Mouse (Mus musculus) stomach, postnatal 0 days (tissue): ENCODE measurements around the gene Gpr1. TPM values are rescaled to one million over a fixed set of nuclear protein-coding genes. Genes with fewer than 3 reads are reported as not detected.

Source experiments
- ATAC-seq: fragments of 200-750 bp; cut with Nextera tagmentation; 2 replicates; pipeline ENCODE4 v1.8.0; 2017; ENCODE audit not compliant: low FRiP score, low TSS enrichment
- DNase-seq: peaks from one replicate; pipeline ENCODE4 v3.0.0-alpha.2; 2016; ENCODE audit warnings: low spot score
- H3K27ac ChIP-seq: fragments of 300-500 bp; sonication (generic); replicated peaks from 2 replicates; pipeline ENCODE4 v1.5.1; 2014; ENCODE audit warnings: mild to moderate bottlenecking, control low read depth
- H3K27me3 ChIP-seq: fragments of 300-500 bp; sonication (generic); 2 replicates; pipeline ENCODE4 v1.6.1; 2014; ENCODE audit warnings: low read length; ENCODE audit not compliant: control insufficient read depth, insufficient read depth
- H3K36me3 ChIP-seq: fragments of 300-500 bp; sonication (generic); 2 replicates; pipeline ENCODE4 v1.6.1; 2014; ENCODE audit warnings: low read length, mixed read lengths; ENCODE audit not compliant: control insufficient read depth, insufficient read depth
- H3K4me1 ChIP-seq: fragments of 300-500 bp; sonication (generic); replicated peaks from 2 replicates; pipeline ENCODE4 v1.6.1; 2014; ENCODE audit warnings: antibody characterized with exemption; ENCODE audit not compliant: control insufficient read depth, insufficient read depth
- H3K4me2 ChIP-seq: fragments of 300-500 bp; sonication (generic); replicated peaks from 2 replicates; pipeline ENCODE4 v1.6.1; 2014; ENCODE audit warnings: low read depth, mild to moderate bottlenecking, control low read depth, moderate library complexity
- H3K4me3 ChIP-seq: fragments of 300-500 bp; sonication (generic); 2 replicates; pipeline ENCODE4 v1.5.1; 2014; ENCODE audit warnings: low read depth, low read length, control low read depth
- H3K9ac ChIP-seq: fragments of 300-500 bp; sonication (generic); 2 replicates; pipeline ENCODE4 v1.6.1; 2014; ENCODE audit warnings: mild to moderate bottlenecking, low read length, control low read depth, mixed read lengths
- H3K9me3 ChIP-seq: fragments of 300-500 bp; sonication (generic); 2 replicates; pipeline ENCODE4 v1.6.1; 2016; ENCODE audit warnings: low read length; ENCODE audit not compliant: control insufficient read depth
- CTCF ChIP-seq: IDR thresholded peaks from 2 replicates; pipeline ENCODE4 v1.5.1; 2016; ENCODE audit warnings: antibody characterized with exemption, low read depth, mild to moderate bottlenecking, moderate library complexity
- EP300 ChIP-seq: optimal IDR thresholded peaks from 2 replicates; pipeline ENCODE3; 2016; ENCODE audit warnings: antibody characterized with exemption
- WGBS: fragments of 180-500 bp; shearing (Covaris S2); extraction: QIAGEN DNeasy Blood & Tissue Kit; methylation state at CpG from one replicate; pipeline ENCODE4 v1.1.7; 2014; 5-methylcytosine and 5-hydroxymethylcytosine counted together
- polyA plus RNA-seq: library from polyadenylated mRNA; unstranded; fragments of >200 nt; fragmentation: Nextera tagmentation; extraction: Ambion mirVana; gene quantifications from 2 replicates; pipeline ENCODE4 v1.2.1, GENCODE M21; 2015

Gene Gpr1
- polyA plus RNA-seq, 1 experiment from 2014 or later: 0.05 TPM

GRCm38 (mm10) chr1:63237371-63237770 lies 23.0 kb upstream of the Gpr1 start:
- ATAC-seq (no peak), DNase-seq (no peak)
- Histone ChIP-seq H3K9ac (no peak overlapping the region), H3K4me3 (no peak overlapping the region), H3K4me1 (no peaks in the 10 kb centered on the region), H3K27ac (no peak overlapping the region), H3K36me3 (no peaks in the 10 kb centered on the region), H3K4me2 (no peak overlapping the region), H3K9me3 (no peaks in the 10 kb centered on the region), H3K27me3 (no peaks in the 10 kb centered on the region)
- TF ChIP-seq CTCF (no peak), EP300 (no peak)
- 18% methylated on average over 5 of the region's 5 CpGs for WGBS

GRCm38 (mm10) chr1:63227241-63227640 lies 12.9 kb upstream of the Gpr1 start:
- Histone ChIP-seq H3K9me3 (no peaks in the 10 kb centered on the region), H3K27ac (no peak overlapping the region), H3K36me3 (no peaks in the 10 kb centered on the region), H3K4me3 (no peak overlapping the region), H3K4me1 (no peaks in the 10 kb centered on the region), H3K9ac (no peak overlapping the region), H3K4me2 (no peak overlapping the region), H3K27me3 (no peaks in the 10 kb centered on the region)
- 70% methylated on average over 5 of the region's 5 CpGs for WGBS
- TF ChIP-seq EP300 (no peak), CTCF (no peak)
- DNase-seq: no peak
- ATAC-seq: no peak

GRCm38 (mm10) chr1:63225890-63226289 lies 11.5 kb upstream of the Gpr1 start:
- no peak overlapping the region for H3K4me2 ChIP-seq
- DNase-seq: no peak
- WGBS: 11% methylated on average over 7 of the region's 7 CpGs
- H3K27me3 ChIP-seq: no peaks in the 10 kb centered on the region
- no peak for ATAC-seq
- no peaks in the 10 kb centered on the region for H3K36me3 ChIP-seq
- H3K4me1 ChIP-seq: no peaks in the 10 kb centered on the region
- H3K4me3 ChIP-seq: no peak overlapping the region
- TF ChIP-seq EP300: no peak
- no peak for TF ChIP-seq CTCF
- no peaks in the 10 kb centered on the region for H3K9me3 ChIP-seq
- no peak overlapping the region for H3K27ac ChIP-seq
- H3K9ac ChIP-seq: no peak overlapping the region

- DNase-seq (no peak), ATAC-seq (no peak)
- H3K36me3 ChIP-seq: no peaks in the 10 kb centered on the region
- no peak overlapping the region for H3K27ac ChIP-seq
- no peaks in the 10 kb centered on the region for H3K4me1 ChIP-seq
- no peaks in the 10 kb centered on the region for H3K27me3 ChIP-seq
- H3K9me3 ChIP-seq: no peaks in the 10 kb centered on the region
- TF ChIP-seq CTCF (no peak), EP300 (no peak)
- H3K4me3 ChIP-seq: no peak overlapping the region
- no peak overlapping the region for H3K4me2 ChIP-seq
- no peak overlapping the region for H3K9ac ChIP-seq
- 65% methylated on average over 4 of the region's 4 CpGs for WGBS
Observed at GRCm38 (mm10) chr1:63225009-63225408, 10.7 kb upstream of the Gpr1 start.

GRCm38 (mm10) chr1:63219277-63219676 lies 4.9 kb upstream of the Gpr1 start:
- Histone ChIP-seq H3K4me2 (no peak overlapping the region), H3K9me3 (no peaks in the 10 kb centered on the region), H3K36me3 (no peaks in the 10 kb centered on the region), H3K27me3 (no peaks in the 10 kb centered on the region), H3K27ac (no peak overlapping the region), H3K4me1 (no peaks in the 10 kb centered on the region), H3K4me3 (no peak overlapping the region), H3K9ac (no peak overlapping the region)
- ATAC-seq (no peak), DNase-seq (no peak)
- WGBS: 98% methylated on average over 4 of the region's 4 CpGs
- TF ChIP-seq EP300: no peak
- TF ChIP-seq CTCF: no peak

GRCm38 (mm10) chr1:63214631-63215030 lies 288 bp upstream of the Gpr1 start:
- Histone ChIP-seq H3K9me3 (no peaks in the 10 kb centered on the region), H3K9ac (no peak overlapping the region), H3K36me3 (no peaks in the 10 kb centered on the region), H3K27me3 (no peaks in the 10 kb centered on the region), H3K27ac (no peak overlapping the region), H3K4me2 (no peak overlapping the region), H3K4me1 (no peaks in the 10 kb centered on the region), H3K4me3 (no peak overlapping the region)
- no peak for DNase-seq
- ATAC-seq: no peak
- WGBS: 57% methylated on average over 7 of the region's 7 CpGs
- no peak for TF ChIP-seq EP300
- no peak for TF ChIP-seq CTCF
